Mouse (Mus musculus) granulocyte monocyte progenitor cell, adult 5-6 weeks (primary cell): Measurements from ENCODE around the gene Nfix. TPM values are rescaled to one million over a fixed set of nuclear protein-coding genes. Genes with fewer than 3 reads are reported as not detected.

Experiments
- ATAC-seq: replicated peaks from 2 replicates; pipeline ENCODE4 v1.8.0; 2016; ENCODE audit warnings: mild to moderate bottlenecking, moderate TSS enrichment, inconsistent platforms; ENCODE audit not compliant: poor library complexity, severe bottlenecking
- total RNA-seq, 2 experiments: library from RNA; stranded (forward) in 1 of 2; stranded (reverse) in 1 of 2; fragments of 200-712, 200-1000 nt in 1 of 2; fragments of >200 nt in 1 of 2; fragmentation: Nextera tagmentation in 1 of 2; gene quantifications; 2 replicates each; pipeline ENCODE4 v1.2.3; 2014 to 2017

Nfix gene
- total RNA-seq, 2 experiments from 2014 or later = 12.8 to 25.7 TPM

DNA sequence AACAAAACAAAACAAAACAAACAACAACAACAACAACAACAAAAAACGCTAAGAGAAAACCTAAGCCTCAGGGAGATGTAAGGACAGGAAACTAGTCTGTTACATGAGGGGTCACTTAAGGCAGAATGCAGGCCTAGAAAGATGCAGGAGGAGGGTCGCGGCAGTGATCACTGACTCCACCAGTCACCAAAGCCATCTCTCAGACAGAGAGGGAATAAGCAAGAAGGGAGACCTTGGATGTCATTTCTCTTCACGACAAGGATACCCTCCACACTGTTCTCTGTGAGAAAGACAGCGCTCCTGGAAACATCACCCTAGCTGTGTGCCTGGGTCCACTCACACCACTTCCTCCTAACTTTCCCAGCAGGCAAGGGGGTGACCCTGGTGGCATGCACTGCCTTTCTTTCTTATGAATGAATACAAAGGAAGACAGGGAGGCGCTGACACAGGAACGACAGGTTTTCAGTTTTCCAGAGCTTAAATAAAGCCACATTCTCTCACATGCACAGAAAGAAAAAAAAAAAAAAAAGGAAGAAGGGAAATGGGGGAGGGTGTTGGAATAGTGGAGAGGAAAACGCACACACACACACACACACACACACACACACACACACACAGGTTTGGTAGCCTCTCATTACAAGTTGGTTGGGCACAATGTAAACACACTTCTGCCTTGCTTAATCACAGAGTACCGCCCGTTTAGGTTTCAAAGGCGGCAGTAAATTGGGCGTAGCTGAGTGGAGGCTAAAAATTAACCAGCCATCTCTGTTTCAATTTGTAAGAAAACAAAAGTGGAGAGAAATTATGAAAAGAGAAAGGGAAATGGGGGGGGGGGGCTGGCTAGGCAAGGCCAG lies 29.8 kb downstream of the Nfix start:
- no peak for ATAC-seq

DNA sequence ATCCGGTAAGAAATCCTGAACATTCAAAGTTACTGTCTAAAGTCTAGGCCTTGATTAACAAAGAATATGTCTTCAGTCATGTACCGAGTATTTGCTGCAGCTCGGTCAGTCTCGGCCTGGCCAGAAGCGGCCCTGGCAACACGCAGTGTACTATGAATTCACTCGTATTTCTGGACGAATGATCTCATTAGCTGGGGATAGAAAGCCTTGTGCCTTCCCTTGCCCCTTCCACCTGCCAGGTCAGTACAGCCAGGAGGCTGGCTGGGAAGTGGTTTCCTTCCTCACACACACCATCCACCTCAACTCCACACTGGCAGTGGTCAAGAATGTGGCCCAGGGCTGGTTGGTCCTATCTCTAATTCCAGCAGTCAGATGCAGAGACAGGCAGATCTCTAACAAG lies 30.8 kb downstream of the Nfix start:
- ATAC-seq = no peak

- no peak for ATAC-seq
Observed at GRCm38 (mm10) chr8:84768343-84769095, 31.6 kb downstream of the Nfix start.

GRCm38 (mm10) chr8:84767221-84767620 lies 32.9 kb downstream of the Nfix start:
- ATAC-seq = no peak

DNA sequence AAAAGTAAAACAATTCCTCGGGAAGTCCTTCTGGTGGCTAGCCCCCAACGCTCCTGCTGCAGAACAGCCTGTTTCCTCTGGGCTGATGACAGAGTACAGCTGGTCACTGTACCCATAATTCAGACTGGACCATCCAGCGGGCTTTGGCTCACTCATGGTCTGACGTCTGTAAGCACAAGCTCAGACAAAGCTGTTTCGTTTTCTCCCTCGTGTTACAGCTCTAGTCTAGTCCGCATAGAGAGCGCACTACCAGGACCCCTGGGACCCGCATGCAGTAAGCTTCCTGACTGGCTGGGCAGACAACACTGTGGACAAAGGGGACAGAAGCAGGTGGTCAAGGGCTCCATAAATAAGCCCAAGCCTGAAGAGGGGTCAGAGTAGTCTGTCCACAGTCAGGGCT lies 33.7 kb downstream of the Nfix start:
- no peak for ATAC-seq

DNA sequence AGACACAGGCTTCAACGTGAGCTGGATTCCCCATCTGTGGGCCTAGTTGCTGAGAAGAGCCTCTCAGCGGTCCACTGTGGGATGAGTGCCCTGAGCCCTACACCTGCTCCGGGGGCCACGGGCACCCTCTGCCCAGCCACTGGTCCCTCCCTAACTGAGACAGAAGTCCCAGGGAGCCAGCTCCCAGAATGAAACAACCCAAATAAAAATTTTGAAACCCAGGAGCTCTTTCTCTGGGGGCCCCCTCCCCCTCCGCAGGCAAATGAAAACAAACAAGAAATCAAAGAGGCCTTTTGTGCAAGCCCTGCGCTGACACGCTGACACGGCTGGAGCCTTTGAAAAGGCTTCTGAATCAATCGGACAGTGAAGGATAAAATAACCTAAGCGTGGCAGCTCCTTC lies 34.5 kb downstream of the Nfix start:
- no peak for ATAC-seq

DNA sequence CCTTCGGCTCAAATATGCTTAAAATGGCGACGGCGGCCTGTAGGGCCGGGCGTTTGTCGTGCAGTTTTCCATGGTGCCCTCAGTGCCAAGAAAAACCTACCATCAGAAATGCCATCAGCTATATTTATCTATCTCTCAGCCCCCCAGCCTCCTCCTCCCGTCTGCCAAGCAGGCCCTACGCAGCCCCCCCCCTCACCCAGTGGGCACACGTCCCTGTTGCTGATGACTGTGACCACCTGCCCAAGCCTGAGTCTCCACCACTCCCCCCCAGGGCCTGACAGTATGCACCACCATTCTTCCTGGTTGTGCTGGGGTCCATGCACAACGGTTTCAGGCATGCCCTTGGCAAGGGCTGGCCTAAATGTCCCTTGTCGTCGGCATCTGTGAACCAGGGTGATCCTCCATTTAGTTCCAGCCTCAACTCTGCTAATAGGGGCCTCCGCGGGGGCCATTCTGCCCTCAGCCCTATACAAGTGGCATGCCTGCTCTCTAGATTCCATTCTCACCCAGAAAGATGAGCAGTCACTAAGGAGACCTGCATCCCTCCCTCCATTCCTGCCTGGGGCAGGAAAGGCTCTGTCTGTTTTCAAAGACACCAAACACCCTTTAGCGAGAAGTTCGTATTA lies 35.2 kb downstream of the Nfix start:
- ATAC-seq = no peak

- no peak for ATAC-seq
Observed at GRCm38 (mm10) chr8:84764100-84764499, 36.0 kb downstream of the Nfix start.

GRCm38 (mm10) chr8:84760901-84761300 lies 39.2 kb downstream of the Nfix start:
- no peak for ATAC-seq

GRCm38 (mm10) chr8:84760405-84760805 lies 39.7 kb downstream of the Nfix start:
- no peak for ATAC-seq

DNA sequence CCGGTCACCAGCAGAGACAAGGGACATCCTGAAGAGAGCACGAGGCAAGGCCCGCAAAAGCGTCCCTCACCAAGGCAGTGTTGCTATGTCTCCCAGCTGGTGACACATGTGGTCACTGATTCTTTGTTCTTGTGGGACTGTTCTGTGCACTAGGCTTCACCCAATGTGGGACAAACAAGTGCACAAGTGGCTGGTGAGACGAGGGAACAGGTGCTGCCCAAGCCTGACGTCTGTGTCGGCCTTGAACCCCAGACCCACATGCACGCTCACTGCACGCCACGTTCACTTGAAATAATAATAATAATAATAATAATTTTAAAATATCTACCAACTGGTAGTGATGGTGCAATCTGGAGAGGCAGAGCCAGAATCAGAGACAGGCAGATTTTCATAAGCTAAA lies 40.4 kb downstream of the Nfix start:
- no peak for ATAC-seq

DNA sequence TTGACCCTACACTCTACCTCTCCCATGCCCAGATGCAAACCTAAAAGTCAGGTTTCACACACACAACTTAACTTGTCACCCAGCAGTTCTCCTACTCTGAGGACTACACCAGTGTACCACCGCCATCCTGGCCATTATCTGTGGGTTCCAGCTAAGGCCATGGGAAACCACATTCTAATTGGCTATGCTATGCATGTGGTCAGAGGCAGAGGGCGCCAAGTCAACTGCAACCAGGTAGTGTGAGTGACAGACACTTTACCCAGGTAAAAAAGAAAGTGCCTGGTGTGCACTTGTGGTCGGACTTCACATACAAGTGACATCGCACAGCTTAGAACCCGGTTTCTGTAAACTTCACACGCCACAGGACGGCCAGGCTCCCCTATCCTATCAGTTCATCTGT lies 41.0 kb downstream of the Nfix start:
- peak; percentile 35; the same call in 1 of the 2 replicates for ATAC-seq

- no peak for ATAC-seq
Observed at GRCm38 (mm10) chr8:84758308-84758707, 41.8 kb downstream of the Nfix start.

DNA sequence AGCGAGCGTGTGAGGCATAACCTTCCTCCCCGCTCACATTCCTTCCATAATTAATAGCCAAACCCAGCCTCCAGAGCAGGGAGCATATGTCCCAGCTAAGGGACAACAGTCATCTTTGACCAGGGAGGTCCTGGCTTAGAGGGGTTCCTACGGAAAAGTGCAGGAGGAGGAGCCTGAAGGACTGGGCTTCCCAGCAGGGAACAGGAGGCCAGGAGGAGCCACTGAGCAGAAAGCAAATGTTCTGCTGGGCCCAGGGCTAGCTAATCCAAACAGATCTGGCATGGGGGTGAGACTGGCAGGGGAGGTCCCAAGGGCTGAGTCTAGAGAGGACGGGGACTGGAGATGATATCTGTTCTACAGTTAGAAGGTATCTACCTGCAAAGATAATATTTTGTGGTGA lies 42.6 kb downstream of the Nfix start:
- ATAC-seq = no peak

DNA sequence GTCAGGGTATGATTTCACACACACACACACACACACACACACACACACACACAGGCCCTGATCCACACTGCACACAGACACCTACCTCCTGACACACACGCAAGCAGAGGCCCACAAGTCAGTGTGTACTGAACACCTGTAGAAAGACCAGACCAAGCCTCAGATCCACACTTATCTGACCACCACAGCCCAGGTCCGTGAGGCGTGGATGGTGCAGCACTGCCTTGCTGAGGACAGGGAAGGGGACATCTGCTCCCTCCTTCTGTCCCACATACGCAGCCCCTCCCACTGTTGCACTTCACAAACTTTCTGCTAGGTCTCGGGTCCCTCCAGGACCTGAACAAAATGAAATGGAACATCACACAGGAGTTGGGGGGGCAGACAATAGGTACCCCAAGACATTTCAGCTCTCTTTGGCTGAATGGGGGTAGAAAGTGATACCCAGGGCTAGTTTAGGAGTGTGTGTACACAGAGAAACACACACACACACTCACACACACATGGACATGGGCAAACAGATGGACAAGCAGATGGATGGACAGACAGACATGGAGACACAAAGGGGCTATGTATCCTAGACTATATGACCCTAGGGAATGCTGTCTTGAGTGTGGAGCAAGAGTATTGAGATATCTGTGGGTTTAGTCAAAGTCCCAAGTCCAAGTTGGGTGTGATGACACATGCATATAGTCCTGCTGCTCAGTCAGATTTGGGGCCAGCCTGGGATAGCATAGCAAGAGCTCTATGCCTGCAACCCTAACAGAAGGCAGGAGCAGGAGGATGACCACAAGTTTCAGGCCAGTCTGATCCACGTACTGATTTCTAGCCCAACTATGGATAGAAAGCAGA lies 47.2 kb downstream of the Nfix start:
- ATAC-seq = no peak

DNA sequence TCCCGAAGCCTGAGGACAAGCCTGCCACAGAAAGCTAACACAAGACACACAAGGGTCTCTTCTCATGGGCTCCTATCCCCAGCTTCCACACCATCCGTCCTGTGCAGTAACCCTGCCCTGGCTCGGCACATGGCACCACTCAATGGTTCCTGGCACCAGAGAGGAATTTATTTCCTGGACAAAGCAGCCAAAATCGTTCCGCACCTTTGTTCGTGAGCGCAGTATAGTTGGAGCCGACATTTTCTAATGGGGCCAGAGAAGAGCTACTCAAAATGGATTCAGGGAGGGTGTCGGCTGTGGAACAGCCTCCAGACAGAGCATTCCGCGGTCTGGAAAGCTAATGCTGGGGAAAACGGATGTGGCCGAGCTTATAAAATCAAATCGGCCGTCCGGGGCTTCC lies 50.6 kb downstream of the Nfix start:
- no peak for ATAC-seq

GRCm38 (mm10) chr8:84745032-84745925 lies 54.9 kb downstream of the Nfix start:
- peak; percentile 54 for ATAC-seq

DNA sequence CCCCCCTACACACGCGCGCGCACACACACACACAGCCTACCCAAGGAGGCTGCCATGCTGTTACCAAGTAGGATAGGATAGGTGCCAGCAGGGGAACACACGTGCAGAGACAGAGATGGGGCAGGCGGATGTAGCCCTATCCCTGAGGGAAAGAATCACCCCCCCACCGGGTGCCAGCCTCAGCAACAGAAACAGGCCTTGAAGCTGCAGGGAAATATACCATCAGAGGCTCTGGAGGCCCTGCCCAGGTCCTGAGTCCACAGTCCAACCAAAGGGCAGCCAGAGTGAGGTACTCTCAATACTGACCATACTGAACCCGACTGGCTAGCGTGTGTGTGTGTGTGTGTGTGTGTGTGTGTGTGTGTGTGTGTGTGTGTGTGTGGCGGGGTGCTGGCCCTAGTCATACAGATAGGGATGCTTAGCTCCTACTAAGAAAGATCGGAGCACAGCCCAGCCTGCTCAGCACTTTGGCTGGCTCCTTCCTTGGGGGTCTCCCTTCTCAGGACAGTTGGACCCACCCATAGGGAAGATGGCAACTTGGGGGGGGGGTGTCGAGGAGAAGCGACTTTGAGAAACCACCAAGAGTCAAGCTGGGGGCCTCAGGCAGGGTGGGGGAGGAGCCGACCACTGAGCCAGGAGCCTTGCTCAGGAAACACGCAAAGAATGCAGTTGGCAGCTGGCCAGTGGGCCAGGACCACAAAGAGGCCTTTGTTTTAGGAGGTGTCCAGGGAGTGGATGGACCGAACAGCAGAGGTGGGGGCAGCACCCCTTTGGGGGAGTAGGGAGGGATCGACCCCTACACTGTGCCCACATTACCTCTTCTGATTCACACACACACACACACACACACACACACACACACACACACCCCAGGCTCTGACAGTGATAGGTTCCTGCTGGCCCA lies 56.4 kb downstream of the Nfix start:
- ATAC-seq = 0 out of 2 replicates have a peak, but pooled peaks have one; percentile 10
